Mouse (Mus musculus): ENCODE results near the gene Arl8b. TPM values are rescaled to one million over a fixed set of nuclear protein-coding genes. Genes with fewer than 3 reads are reported as not detected.
"Not testable (repeated sequence)": the region's sequence is repeated elsewhere in the genome, so short reads cannot be mapped to it uniquely, and the experiment has no call there.

Gene Arl8b
- total RNA-seq, 2 experiments from 2014 or later: 83.9 to 224 TPM

- no peak for ATAC-seq (replicated peaks; ENCODE audit: poor library complexity)
These were observed 51.2 kb downstream of the Arl8b start for GRCm38 (mm10) chr6:108833963-108834697.

- peak; percentile 87 for ATAC-seq (replicated peaks; ENCODE audit: poor library complexity)
These were observed 53.1 kb downstream of the Arl8b start for GRCm38 (mm10) chr6:108835765-108836691.

- ATAC-seq (replicated peaks; ENCODE audit: poor library complexity): no peak
These were observed 54.2 kb downstream of the Arl8b start for GRCm38 (mm10) chr6:108837081-108837480.

- no peak for ATAC-seq (replicated peaks; ENCODE audit: poor library complexity)
These were observed 55.1 kb downstream of the Arl8b start for GRCm38 (mm10) chr6:108837958-108838357.

GRCm38 (mm10) chr6:108839432-108839831 lies 56.5 kb downstream of the Arl8b start:
- ATAC-seq (replicated peaks; ENCODE audit: poor library complexity): no peak

GRCm38 (mm10) chr6:108840861-108841640 lies 58.2 kb downstream of the Arl8b start:
- no peak for ATAC-seq (replicated peaks; ENCODE audit: poor library complexity)

GRCm38 (mm10) chr6:108843664-108844063 lies 60.8 kb downstream of the Arl8b start:
- no peak for ATAC-seq (replicated peaks; ENCODE audit: poor library complexity)

- ATAC-seq (replicated peaks; ENCODE audit: poor library complexity): peak; percentile 49
These were observed 61.2 kb downstream of the Arl8b start for GRCm38 (mm10) chr6:108844093-108844492.

- no peak for ATAC-seq (replicated peaks; ENCODE audit: poor library complexity)
These were observed 61.9 kb downstream of the Arl8b start for GRCm38 (mm10) chr6:108844771-108845170.

- ATAC-seq (replicated peaks; ENCODE audit: poor library complexity): no peak
These were observed 69.3 kb downstream of the Arl8b start for GRCm38 (mm10) chr6:108852088-108852670.

GRCm38 (mm10) chr6:108852986-108853385 lies 70.1 kb downstream of the Arl8b start:
- no peak for ATAC-seq (replicated peaks; ENCODE audit: poor library complexity)

GRCm38 (mm10) chr6:108858583-108858982 lies 75.7 kb downstream of the Arl8b start:
- no peak for ATAC-seq (replicated peaks; ENCODE audit: poor library complexity)

GRCm38 (mm10) chr6:108861226-108861625 lies 78.3 kb downstream of the Arl8b start:
- ATAC-seq (replicated peaks; ENCODE audit: poor library complexity): no peak

GRCm38 (mm10) chr6:108862548-108862947 lies 79.6 kb downstream of the Arl8b start:
- peak; percentile 39; the same call in 1 of the 2 replicates for ATAC-seq (replicated peaks; ENCODE audit: poor library complexity)

- ATAC-seq (replicated peaks; ENCODE audit: poor library complexity): no peak
These were observed 83.4 kb downstream of the Arl8b start for GRCm38 (mm10) chr6:108866317-108866716.

GRCm38 (mm10) chr6:108869031-108869430 lies 86.1 kb downstream of the Arl8b start:
- ATAC-seq (replicated peaks; ENCODE audit: poor library complexity): not testable (repeated sequence)

GRCm38 (mm10) chr6:108870421-108870820 lies 87.5 kb downstream of the Arl8b start:
- no peak for ATAC-seq (replicated peaks; ENCODE audit: poor library complexity)

- ATAC-seq (replicated peaks; ENCODE audit: poor library complexity): no peak
These were observed 88.4 kb downstream of the Arl8b start for GRCm38 (mm10) chr6:108871251-108871650.

All from megakaryocyte progenitor cell, adult 5-6 weeks (primary cell).